Mouse (Mus musculus): ENCODE measurements at regions not wholly inside any gene's neighbourhood (a gene's known extent, or its start where the extent isn't known, plus 50 kb on each side); places are given as distances from the start of the nearest gene placed in this dataset.

- Histone ChIP-seq H3K9me3 (ENCODE audit: control insufficient read depth) (no peaks in the 10 kb centered on the region), H3K4me2 (replicated peaks; ENCODE audit: low read depth) (no peak overlapping the region), H3K27ac (ENCODE audit: low read depth, low read length) (no peak overlapping the region), H3K4me3 (ENCODE audit: low read depth, low read length) (no peak overlapping the region), H3K4me1 (replicated peaks; ENCODE audit: control insufficient read depth, insufficient read depth, low read length) (no peaks in the 10 kb centered on the region), H3K27me3 (replicated peaks; ENCODE audit: control insufficient read depth, insufficient read depth, low read length) (no peaks in the 10 kb centered on the region), H3K36me3 (ENCODE audit: control insufficient read depth, insufficient read depth) (no peaks in the 10 kb centered on the region), H3K9ac (ENCODE audit: low read depth, low read length) (no peak overlapping the region)
- 100% methylated on average over 1 of the region's 1 CpGs for WGBS
- no peak for ATAC-seq
- no peak for TF ChIP-seq CTCF (IDR thresholded peaks at IDR 0.05; ENCODE audit: low read depth)
Observed at GRCm38 (mm10) chr3:18671681-18672080, 723.5 kb downstream of the Cypt12 start.

GRCm38 (mm10) chr3:18683346-18684101, 735.3 kb downstream of the Cypt12 start:
- no peak for TF ChIP-seq CTCF (IDR thresholded peaks at IDR 0.05; ENCODE audit: low read depth)

GRCm38 (mm10) chr3:18695113-18695792, 747.0 kb downstream of the Cypt12 start:
- no peaks in the 10 kb centered on the region for H3K36me3 ChIP-seq (ENCODE audit: control insufficient read depth, insufficient read depth)
- ATAC-seq, result no peak
- H3K4me3 ChIP-seq (ENCODE audit: low read depth, low read length), result no peak overlapping the region
- no peak for TF ChIP-seq CTCF (IDR thresholded peaks at IDR 0.05; ENCODE audit: low read depth)
- H3K9ac ChIP-seq (ENCODE audit: low read depth, low read length), result no peak overlapping the region
- no peaks in the 10 kb centered on the region for H3K9me3 ChIP-seq (ENCODE audit: control insufficient read depth)
- 62% methylated on average over 4 of the region's 4 CpGs for WGBS
- H3K27me3 ChIP-seq (replicated peaks; ENCODE audit: control insufficient read depth, insufficient read depth, low read length), result no peaks in the 10 kb centered on the region
- H3K4me2 ChIP-seq (replicated peaks; ENCODE audit: low read depth), result no peak overlapping the region
- H3K4me1 ChIP-seq (replicated peaks; ENCODE audit: control insufficient read depth, insufficient read depth, low read length), result no peaks in the 10 kb centered on the region
- no peak overlapping the region for H3K27ac ChIP-seq (ENCODE audit: low read depth, low read length)

More at GRCm38 (mm10) chr3:18683346-18684101, 735.3 kb downstream of the Cypt12 start:
- H3K36me3 ChIP-seq (ENCODE audit: control insufficient read depth, insufficient read depth), result no peaks in the 10 kb centered on the region
- H3K9ac ChIP-seq (ENCODE audit: low read depth, low read length), result no peak overlapping the region
- no peaks in the 10 kb centered on the region for H3K4me1 ChIP-seq (replicated peaks; ENCODE audit: control insufficient read depth, insufficient read depth, low read length)
- H3K4me2 ChIP-seq (replicated peaks; ENCODE audit: low read depth), result no peak overlapping the region
- no peaks in the 10 kb centered on the region for H3K9me3 ChIP-seq (ENCODE audit: control insufficient read depth)
- 84% methylated on average over 6 of the region's 6 CpGs for WGBS
- H3K4me3 ChIP-seq (ENCODE audit: low read depth, low read length), result no peak overlapping the region
- no peaks in the 10 kb centered on the region for H3K27me3 ChIP-seq (replicated peaks; ENCODE audit: control insufficient read depth, insufficient read depth, low read length)
- no peak for ATAC-seq
- no peak overlapping the region for H3K27ac ChIP-seq (ENCODE audit: low read depth, low read length)

GRCm38 (mm10) chr3:18696981-18697660, 748.9 kb downstream of the Cypt12 start:
- no peak for ATAC-seq
- Histone ChIP-seq H3K4me1 (replicated peaks; ENCODE audit: control insufficient read depth, insufficient read depth, low read length) (no peaks in the 10 kb centered on the region), H3K27ac (ENCODE audit: low read depth, low read length) (no peak overlapping the region), H3K36me3 (ENCODE audit: control insufficient read depth, insufficient read depth) (no peaks in the 10 kb centered on the region), H3K4me2 (replicated peaks; ENCODE audit: low read depth) (no peak overlapping the region), H3K27me3 (replicated peaks; ENCODE audit: control insufficient read depth, insufficient read depth, low read length) (no peaks in the 10 kb centered on the region), H3K9me3 (ENCODE audit: control insufficient read depth) (no peaks in the 10 kb centered on the region), H3K4me3 (ENCODE audit: low read depth, low read length) (no peak overlapping the region), H3K9ac (ENCODE audit: low read depth, low read length) (no peak overlapping the region)
- no peak for TF ChIP-seq CTCF (IDR thresholded peaks at IDR 0.05; ENCODE audit: low read depth)
- 92% methylated on average over 2 of the region's 2 CpGs for WGBS

- ATAC-seq, result no peak
- Histone ChIP-seq H3K9ac (ENCODE audit: low read depth, low read length) (no peak overlapping the region), H3K36me3 (ENCODE audit: control insufficient read depth, insufficient read depth) (no peaks in the 10 kb centered on the region), H3K27me3 (replicated peaks; ENCODE audit: control insufficient read depth, insufficient read depth, low read length) (no peaks in the 10 kb centered on the region), H3K4me2 (replicated peaks; ENCODE audit: low read depth) (no peak overlapping the region), H3K9me3 (ENCODE audit: control insufficient read depth) (no peaks in the 10 kb centered on the region), H3K27ac (ENCODE audit: low read depth, low read length) (no peak overlapping the region), H3K4me1 (replicated peaks; ENCODE audit: control insufficient read depth, insufficient read depth, low read length) (no peaks in the 10 kb centered on the region), H3K4me3 (ENCODE audit: low read depth, low read length) (no peak overlapping the region)
- TF ChIP-seq CTCF (IDR thresholded peaks at IDR 0.05; ENCODE audit: low read depth), result no peak
Observed at GRCm38 (mm10) chr3:18698106-18698505, 749.9 kb downstream of the Cypt12 start.

- Histone ChIP-seq H3K9me3 (ENCODE audit: control insufficient read depth) (no peaks in the 10 kb centered on the region), H3K4me3 (ENCODE audit: low read depth, low read length) (no peak overlapping the region), H3K27me3 (replicated peaks; ENCODE audit: control insufficient read depth, insufficient read depth, low read length) (no peaks in the 10 kb centered on the region), H3K4me2 (replicated peaks; ENCODE audit: low read depth) (no peak overlapping the region), H3K4me1 (replicated peaks; ENCODE audit: control insufficient read depth, insufficient read depth, low read length) (no peaks in the 10 kb centered on the region), H3K36me3 (ENCODE audit: control insufficient read depth, insufficient read depth) (no peaks in the 10 kb centered on the region), H3K9ac (ENCODE audit: low read depth, low read length) (no peak overlapping the region), H3K27ac (ENCODE audit: low read depth, low read length) (no peak overlapping the region)
- TF ChIP-seq CTCF (IDR thresholded peaks at IDR 0.05; ENCODE audit: low read depth), result no peak
- WGBS, result 80% methylated on average over 6 of the region's 6 CpGs
- no peak for ATAC-seq
Observed at GRCm38 (mm10) chr3:18705165-18705564, 757.0 kb downstream of the Cypt12 start.
